ENCODE assay signal across 14 mouse cellular contexts in genomic region chr8:77988291-77989056, GRCm38 (mm10).
DNase-seq lines count a peak whose midpoint lies in the region; ATAC-seq and TF ChIP-seq lines count a peak whose summit lies in the region.
"Had no signal": no experiment of that assay in that cellular context is flagged by ENCODE, and none has a peak within 500 bp of the region (broad histone marks: within the 10 kb centered on the region; RNA-seq: fewer than 3 reads in every experiment).

No protein-coding gene starts in this region.

- H3K9ac ChIP-seq in lung, embryonic 14.5 days, result no peak overlapping the region
- H3K9ac ChIP-seq in lung, postnatal 0 days (replicated peaks; ENCODE audit: low read depth), result no peak overlapping the region
- H3K9ac ChIP-seq: neural tube, embryonic 13.5 days had no signal

- no peak for TF ChIP-seq CTCF in lung, embryonic 14.5 days (IDR thresholded peaks at IDR 0.05; ENCODE audit: low read depth)
- TF ChIP-seq CTCF in lung, postnatal 0 days (IDR thresholded peaks at IDR 0.05), result no peak

- H3K27me3 ChIP-seq in lung, embryonic 14.5 days (ENCODE audit: insufficient read depth, low read length), result no peaks in the 10 kb centered on the region
- no peaks in the 10 kb centered on the region for H3K27me3 ChIP-seq in lung, postnatal 0 days (replicated peaks; ENCODE audit: insufficient read depth, low read length)
- H3K27me3 ChIP-seq: neural tube, embryonic 13.5 days had no signal

- TF ChIP-seq EP300 in lung, postnatal 0 days (IDR thresholded peaks at IDR 0.05), result peak; percentile 47

- H3K27ac ChIP-seq in lung, embryonic 14.5 days (ENCODE audit: low read depth), result peak overlapping the region; percentile 91
- H3K27ac ChIP-seq in lung, postnatal 0 days (ENCODE audit: low read length), result peak overlapping the region; percentile 64
- H3K27ac ChIP-seq: macrophage; neural tube, embryonic 13.5 days had no signal

- 25% methylated on average over 8 of the region's 8 CpGs for WGBS in lung, embryonic 14.5 days
- 44% methylated on average over 8 of the region's 8 CpGs for WGBS in lung, postnatal 0 days

- no peaks in the 10 kb centered on the region for H3K36me3 ChIP-seq in lung, embryonic 14.5 days (ENCODE audit: insufficient read depth)
- no peaks in the 10 kb centered on the region for H3K36me3 ChIP-seq in lung, postnatal 0 days (ENCODE audit: insufficient read depth, low read length)
- H3K36me3 ChIP-seq: G1E; neural tube, embryonic 13.5 days had no signal

- no peaks in the 10 kb centered on the region; the same call in 1 of the 2 replicates for H3K9me3 ChIP-seq in lung, embryonic 14.5 days (ENCODE audit: low read depth, low read length)
- H3K9me3 ChIP-seq in lung, postnatal 0 days (ENCODE audit: low read length), result no peaks in the 10 kb centered on the region
- H3K9me3 ChIP-seq: G1E; neural tube, embryonic 13.5 days had no signal

- H3K4me3 ChIP-seq in lung, embryonic 14.5 days (ENCODE audit: low read depth, low read length), result no peak overlapping the region
- no peak overlapping the region for H3K4me3 ChIP-seq in lung, postnatal 0 days (ENCODE audit: low read depth, low read length)
- H3K4me3 ChIP-seq: neural tube, embryonic 13.5 days had no signal

- no peak overlapping the region for H3K4me2 ChIP-seq in lung, embryonic 14.5 days
- no peak overlapping the region for H3K4me2 ChIP-seq in lung, postnatal 0 days (replicated peaks; ENCODE audit: low read depth, low read length)
- H3K4me2 ChIP-seq: neural tube, embryonic 13.5 days had no signal

- peak; percentile 87 for DNase-seq in lung, embryonic 14.5 days
- DNase-seq in lung, postnatal 36 days, result no peak
- peak; percentile 58 to 74 for DNase-seq in heart, adult 9 months (ENCODE audit: low spot score in 2 of 2)
- DNase-seq in heart, postnatal 14 days, result peak; percentile 27 to 53
- DNase-seq in lung, postnatal 0 days (ENCODE audit: low spot score), result peak; percentile 77
- no peak for DNase-seq in ovary, postnatal 10 days (ENCODE audit: low spot score)
- DNase-seq: adrenal gland, postnatal 14 days; kidney, postnatal 25 days; thymus, postnatal 14 days had no signal

- intact Hi-C loops in heart, postnatal 14 days (cut with DNase I), result loop anchor here (5.0 kb wide), 1 partner anchor 266 kb away; the partner anchor contains the start of gene Ednra

- H3K4me1 ChIP-seq in lung, embryonic 14.5 days (ENCODE audit: insufficient read depth), result peaks cover 11% of the 10 kb centered on the region; the same call in 1 of the 2 replicates
- H3K4me1 ChIP-seq in lung, postnatal 0 days (ENCODE audit: insufficient read depth, low read depth, low read length), result no peaks in the 10 kb centered on the region
- H3K4me1 ChIP-seq: neural tube, embryonic 13.5 days had no signal

- ATAC-seq in lung, embryonic 14.5 days (ENCODE audit: insufficient read depth), result peak; percentile 93
- ATAC-seq in lung, postnatal 0 days, result peak; percentile 85
- no peak for ATAC-seq in monocyte, adult 5-6 weeks (replicated peaks; ENCODE audit: insufficient number of reproducible peaks, low FRiP score, low TSS enrichment, poor library complexity, severe bottlenecking)
- ATAC-seq in megakaryocyte, adult 5-6 weeks (ENCODE audit: poor library complexity, severe bottlenecking), result no peak

Comparison
In these comparisons a context has a peak if more than half of its experiments do, and no peak if none do; other contexts are left out.
1. DNase-seq: peak in lung, embryonic 14.5 days (single experiment), heart, adult 9 months (2 of 2), heart, postnatal 14 days (2 of 2) and lung, postnatal 0 days (single experiment); none in lung, postnatal 36 days (single experiment) and ovary, postnatal 10 days (single experiment).
2. ATAC-seq: peak in lung, embryonic 14.5 days (single experiment) and lung, postnatal 0 days (single experiment); none in monocyte, adult 5-6 weeks (single experiment) and megakaryocyte, adult 5-6 weeks (single experiment).